ENCODE assay signal across 25 mouse cellular contexts in the genomic region with DNA sequence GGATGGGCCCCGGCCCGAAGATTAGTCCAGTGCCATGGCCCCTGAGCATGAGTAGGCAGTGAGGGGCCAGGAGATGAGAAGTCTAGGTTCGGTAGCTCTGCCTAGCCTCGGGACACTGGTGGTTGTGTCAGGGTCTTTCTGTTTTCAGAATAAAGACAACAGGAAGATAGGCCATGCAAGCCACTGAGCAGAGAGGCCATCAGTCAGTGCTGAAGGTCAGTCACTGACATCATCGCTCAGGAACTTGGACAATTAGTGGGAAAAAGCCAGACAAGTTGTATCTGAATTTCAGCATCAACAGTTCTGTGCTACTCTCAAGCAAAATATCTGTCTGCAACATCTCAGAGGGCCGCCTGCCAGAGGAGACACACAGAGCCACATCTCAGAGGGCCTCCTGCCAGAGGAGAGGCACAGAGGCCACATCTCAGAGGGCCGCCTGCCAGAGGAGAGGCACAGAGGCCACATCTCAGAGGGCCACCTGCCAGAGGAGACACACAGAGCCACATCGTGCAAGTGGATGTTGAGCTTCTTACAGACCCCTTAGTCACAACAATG. TPM values are rescaled to one million over a fixed set of nuclear protein-coding genes. Genes with fewer than 3 reads are reported as not detected.
DNase-seq lines count a peak whose midpoint lies in the region; ATAC-seq and TF ChIP-seq lines count a peak whose summit lies in the region.
"Had no signal": no experiment of that assay in that cellular context is flagged by ENCODE, and none has a peak within 500 bp of the region (broad histone marks: within the 10 kb centered on the region; RNA-seq: fewer than 3 reads in every experiment).

No protein-coding gene starts in this region.

- TF ChIP-seq POLR2A in cerebellum, adult 2 months (IDR thresholded peaks at IDR 0.05; ENCODE audit: borderline replicate concordance, insufficient read depth, low read length): no peak

- H3K27me3 ChIP-seq in heart, embryonic 13.5 days (replicated peaks): no peaks in the 10 kb centered on the region
- no peaks in the 10 kb centered on the region for H3K27me3 ChIP-seq in cerebellum, adult 2 months (ENCODE audit: control insufficient read depth, insufficient read depth, low read length)
- H3K27me3 ChIP-seq in midbrain, embryonic 10.5 days (ENCODE audit: low read depth, poor library complexity, severe bottlenecking): no peaks in the 10 kb centered on the region
- H3K27me3 ChIP-seq: CH12.LX; embryonic facial prominence, embryonic 12.5 days; limb, embryonic 13.5 days; liver, embryonic 12.5 days; midbrain, embryonic 13.5 days had no signal

- 56% methylated on average over 8 of the region's 8 CpGs for WGBS in heart, embryonic 13.5 days
- WGBS in cerebellum, adult 2 months: 75% methylated on average over 8 of the region's 8 CpGs
- WGBS in midbrain, embryonic 10.5 days: 89% methylated on average over 8 of the region's 8 CpGs

- no peak for ATAC-seq in heart, embryonic 13.5 days (ENCODE audit: extremely low read depth, insufficient number of reproducible peaks, low FRiP score, low TSS enrichment)
- ATAC-seq: forebrain, postnatal 0 days; hindbrain, postnatal 0 days; liver, embryonic 12.5 days; midbrain, embryonic 13.5 days had no signal

- TF ChIP-seq CTCF in cerebellum, adult 2 months (IDR thresholded peaks at IDR 0.05; ENCODE audit: borderline replicate concordance, insufficient read depth, low read depth, low read length): no peak

- H3K9me3 ChIP-seq in heart, embryonic 13.5 days: no peaks in the 10 kb centered on the region
- H3K9me3 ChIP-seq in midbrain, embryonic 10.5 days (replicated peaks): no peaks in the 10 kb centered on the region
- H3K9me3 ChIP-seq: embryonic facial prominence, embryonic 12.5 days; G1E; limb, embryonic 13.5 days; liver, embryonic 12.5 days; midbrain, embryonic 13.5 days had no signal

- H3K9ac ChIP-seq in heart, embryonic 13.5 days: peak overlapping the region; percentile 53
- H3K9ac ChIP-seq: embryonic facial prominence, embryonic 12.5 days; forebrain, postnatal 0 days; limb, embryonic 13.5 days; liver, embryonic 12.5 days; midbrain, embryonic 13.5 days had no signal

- H3K4me3 ChIP-seq in heart, embryonic 13.5 days: no peak overlapping the region
- H3K4me3 ChIP-seq in cerebellum, adult 2 months (replicated peaks; ENCODE audit: insufficient read depth, low read depth, low read length): no peak overlapping the region
- no peak overlapping the region for H3K4me3 ChIP-seq in midbrain, embryonic 10.5 days
- H3K4me3 ChIP-seq: embryonic facial prominence, embryonic 12.5 days; limb, embryonic 13.5 days; liver, embryonic 12.5 days; midbrain, embryonic 13.5 days had no signal

- peak overlapping the region; percentile 36; the same call in 1 of the 2 replicates for H3K27ac ChIP-seq in heart, embryonic 13.5 days (replicated peaks)
- H3K27ac ChIP-seq in cerebellum, adult 2 months (ENCODE audit: insufficient read depth, low read length): no peak overlapping the region
- no peak overlapping the region for H3K27ac ChIP-seq in midbrain, embryonic 10.5 days (replicated peaks)
- H3K27ac ChIP-seq: embryonic facial prominence, embryonic 12.5 days; hindbrain, postnatal 0 days; limb, embryonic 13.5 days; liver, embryonic 12.5 days; midbrain, embryonic 13.5 days had no signal

- intact Hi-C loops in heart, postnatal 14 days (cut with DNase I): no loop called here

- no peak for DNase-seq in heart, postnatal 14 days
- peak; percentile 81 for DNase-seq in adrenal gland, adult 2 months
- peak; percentile 65 for DNase-seq in adrenal gland, postnatal 14 days
- peak; percentile 46 for DNase-seq in gastrocnemius, postnatal 25 days
- DNase-seq in cerebellum, adult 2 months: no peak
- no peak for DNase-seq in midbrain, embryonic 10.5 days (ENCODE audit: low spot score)
- DNase-seq: B cell, adult 2 months; cerebellum, adult 18-20 months; cerebellum, postnatal 25 days; forebrain, postnatal 0 days; heart, adult 11 months; kidney, adult 18-20 months; kidney, postnatal 10 days; layer of hippocampus, postnatal 36 days; lung, adult 18-20 months; lung, postnatal 10 days; thymus, postnatal 14 days had no signal

- peaks cover 10% of the 10 kb centered on the region for H3K4me1 ChIP-seq in heart, embryonic 13.5 days
- H3K4me1 ChIP-seq in cerebellum, adult 2 months (ENCODE audit: control insufficient read depth, insufficient read depth, low read length): no peaks in the 10 kb centered on the region
- H3K4me1 ChIP-seq in midbrain, embryonic 10.5 days: no peaks in the 10 kb centered on the region
- H3K4me1 ChIP-seq: embryonic facial prominence, embryonic 12.5 days; limb, embryonic 13.5 days; liver, embryonic 12.5 days; midbrain, embryonic 13.5 days had no signal

- H3K4me2 ChIP-seq in heart, embryonic 13.5 days: no peak overlapping the region
- H3K4me2 ChIP-seq: embryonic facial prominence, embryonic 12.5 days; limb, embryonic 13.5 days; liver, embryonic 12.5 days; midbrain, embryonic 13.5 days had no signal

- peaks cover 96% of the 10 kb centered on the region for H3K36me3 ChIP-seq in heart, embryonic 13.5 days
- peaks cover 99% of the 10 kb centered on the region for H3K36me3 ChIP-seq in midbrain, embryonic 10.5 days

RNA-seq across cellular contexts. Expression of gene Kif1b, which starts 44.2 kb away (rescaled TPM):
- 37.8 and 39.9 TPM in 2 replicates for polyA plus RNA-seq in heart, embryonic 13.5 days (2015; fragmentation: Nextera tagmentation; extraction: Ambion mirVana)
- total RNA-seq in heart, postnatal 14 days (2021): 100 to 1,000 TPM; 134 to 138 TPM
- total RNA-seq in adrenal gland, adult 2 months (2021): 100 to 1,000 TPM; 118 to 165 TPM
- 61.9 and 63.6 TPM in 2 replicates for polyA plus RNA-seq in adrenal gland, adult 2 months (2012; rRNA removed)
- total RNA-seq in adrenal gland, postnatal 14 days (2021): 132 TPM in 2 replicates
- total RNA-seq in gastrocnemius, postnatal 25 days (2021): 100 to 1,000 TPM; 304 to 308 TPM
- 254 and 264 TPM in 2 replicates for polyA plus RNA-seq in cerebellum, adult 2 months (2012; rRNA removed)
- 63.4 and 82.4 TPM in 2 replicates for polyA plus RNA-seq in midbrain, embryonic 10.5 days (2016; fragmentation: Nextera tagmentation; extraction: Ambion mirVana)

Comparison
In these comparisons a context has a peak if more than half of its experiments do, and no peak if none do; other contexts are left out.
1. DNase-seq: peak in adrenal gland, adult 2 months (single experiment), adrenal gland, postnatal 14 days (single experiment) and gastrocnemius, postnatal 25 days (single experiment); none in heart, postnatal 14 days (0 of 2), cerebellum, adult 2 months (0 of 2) and midbrain, embryonic 10.5 days (single experiment).